Mouse (Mus musculus): ENCODE data around the gene Tcp11l2.

DNA sequence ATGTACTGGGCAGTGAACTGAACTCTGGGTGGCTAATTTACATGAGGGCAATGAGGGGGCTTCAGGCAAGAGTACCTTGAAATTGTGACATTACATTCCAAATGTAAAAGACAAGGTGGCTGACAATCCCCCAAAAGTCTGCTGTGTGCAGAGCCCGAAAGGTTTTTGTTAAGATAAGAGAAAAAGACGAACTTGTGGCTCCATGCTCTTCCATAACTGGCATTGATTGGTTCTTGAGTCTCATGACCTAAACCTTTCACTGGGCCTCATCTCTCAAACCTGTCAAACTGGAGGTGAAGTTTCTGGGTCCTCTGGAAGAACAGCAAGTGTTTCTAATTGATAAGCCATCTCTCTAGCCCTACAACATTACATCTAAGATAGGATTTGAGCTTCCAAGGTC, 3.1 kb downstream of the Tcp11l2 start:
- TF ChIP-seq USF1 (IDR thresholded peaks at IDR 0.05; ENCODE audit: low read depth) (no peak), POLR2AphosphoS2 (IDR thresholded peaks at IDR 0.05; ENCODE audit: insufficient read length, low read depth) (no peak), POLR2A (IDR thresholded peaks at IDR 0.05; ENCODE audit: insufficient read length, low read depth) (no peak), CEBPB (IDR thresholded peaks at IDR 0.05; ENCODE audit: insufficient read depth, poor library complexity, severe bottlenecking) (no peak), E2F4 (IDR thresholded peaks at IDR 0.05; ENCODE audit: insufficient read depth) (no peak), MYOG (IDR thresholded peaks at IDR 0.05; ENCODE audit: control insufficient read depth in 1 of 3, insufficient read depth in 1 of 3, insufficient read length in 2 of 3, low read depth in 2 of 3) (no peak)

All from myocyte (in vitro differentiated cells).